8 mouse cellular contexts compared by ENCODE assay signal in genomic region chr1:91366215-91367108, GRCm38 (mm10). TPM values are rescaled to one million over a fixed set of nuclear protein-coding genes. Genes with fewer than 3 reads are reported as not detected.
DNase-seq lines count a peak whose midpoint lies in the region; ATAC-seq lines count a peak whose summit lies in the region.

Erfe (plus strand) TSS chr1:91366430.

- H3K36me3 ChIP-seq in liver, embryonic 11.5 days (ENCODE audit: control insufficient read depth, insufficient read depth, low read length), result peaks cover 9% of the 10 kb centered on the region
- 0 out of 2 replicates have a peak, but pooled peaks cover 4% of the 10 kb centered on the region for H3K36me3 ChIP-seq in stomach, embryonic 16.5 days (ENCODE audit: control insufficient read depth, insufficient read depth, low read length)

- peak within 1 kb of the TSS; percentile 96 for H3K4me2 ChIP-seq in liver, embryonic 11.5 days
- peak within 1 kb of the TSS; percentile 99 for H3K4me2 ChIP-seq in stomach, embryonic 16.5 days (ENCODE audit: low read depth, low read length)

- peaks cover 4% of the 10 kb centered on the region; the same call in 1 of the 2 replicates for H3K27me3 ChIP-seq in liver, embryonic 11.5 days (replicated peaks; ENCODE audit: control insufficient read depth, insufficient read depth, low read length)
- H3K27me3 ChIP-seq in stomach, embryonic 16.5 days (ENCODE audit: control insufficient read depth, insufficient read depth, low read length), result no peaks in the 10 kb centered on the region

- H3K9ac ChIP-seq in liver, embryonic 11.5 days (ENCODE audit: low read depth, low read length), result peak within 1 kb of the TSS; percentile 80
- H3K9ac ChIP-seq in stomach, embryonic 16.5 days (ENCODE audit: low read length), result peak within 1 kb of the TSS; percentile 78

- H3K4me3 ChIP-seq in liver, embryonic 11.5 days (ENCODE audit: low read depth, low read length), result peak within 1 kb of the TSS; percentile 63
- H3K4me3 ChIP-seq in stomach, embryonic 16.5 days (replicated peaks; ENCODE audit: low read length), result peak within 1 kb of the TSS; percentile 56

- peak; percentile 32 for DNase-seq in layer of hippocampus, adult 11-12 months (ENCODE audit: low spot score)
- DNase-seq in layer of hippocampus, adult 8-10 months (ENCODE audit: low spot score in 2 of 2), result no peak
- DNase-seq in c-Kit-positive CD71-positive TER-119-positive erythroid progenitor cells, embryonic 14.5 days (ENCODE audit: low spot score), result peak; percentile 77
- peak; percentile 76 for DNase-seq in gastrocnemius, postnatal 14 days
- peak; percentile 85 for DNase-seq in liver, embryonic 11.5 days (ENCODE audit: low spot score)
- DNase-seq in naive thymus-derived CD4-positive, alpha-beta T cell, adult 2 months (ENCODE audit: low read depth), result peak; percentile 77

- H3K9me3 ChIP-seq in liver, embryonic 11.5 days (ENCODE audit: control insufficient read depth, low read length), result no peaks in the 10 kb centered on the region
- no peaks in the 10 kb centered on the region for H3K9me3 ChIP-seq in stomach, embryonic 16.5 days (replicated peaks; ENCODE audit: control insufficient read depth, low read length)

- H3K4me1 ChIP-seq in liver, embryonic 11.5 days (replicated peaks; ENCODE audit: control insufficient read depth, insufficient read depth, low read length), result peaks cover 17% of the 10 kb centered on the region
- peaks cover 4% of the 10 kb centered on the region; the same call in 1 of the 2 replicates for H3K4me1 ChIP-seq in stomach, embryonic 16.5 days (ENCODE audit: control insufficient read depth, insufficient read depth, low read length)

- WGBS in liver, embryonic 11.5 days, result under 1% methylated on average over 68 of the region's 68 CpGs
- WGBS in stomach, embryonic 16.5 days, result 1% methylated on average over 65 of the region's 68 CpGs

- peak; percentile 80 for ATAC-seq in inflammation-experienced regulatory T-cells, adult 6 months
- ATAC-seq in liver, embryonic 11.5 days (replicated peaks; ENCODE audit: low FRiP score), result peak; percentile 75
- peak; percentile 75 for ATAC-seq in stomach, embryonic 16.5 days (ENCODE audit: insufficient read depth, low FRiP score)

- intact Hi-C loops in gastrocnemius, postnatal 14 days (cut with DNase I; ENCODE audit: low total_unique reads), result no loop called here

- H3K27ac ChIP-seq in liver, embryonic 11.5 days (ENCODE audit: low read depth, low read length), result 0 out of 2 replicates have a peak within 1 kb of the TSS, but pooled peaks have one; percentile 17
- H3K27ac ChIP-seq in stomach, embryonic 16.5 days (ENCODE audit: low read length), result peak within 1 kb of the TSS; percentile 60

RNA-seq across cellular contexts. Expression of gene Erfe, which starts in this region (rescaled TPM):
- not detected for total RNA-seq in layer of hippocampus, adult 8-10 months (2022)
- 1 to 10 TPM; 2.0 to 2.6 TPM for total RNA-seq in gastrocnemius, postnatal 14 days (2021)
- not detected for polyA plus RNA-seq in inflammation-experienced regulatory T-cells, adult 6 months (2017; shearing (Covaris generic))
- 3.1 and 4.1 TPM in 2 replicates for polyA plus RNA-seq in liver, embryonic 11.5 days (2014; fragmentation: Nextera tagmentation; extraction: Ambion mirVana)
- 2.1 and 3.6 TPM in 2 replicates for polyA plus RNA-seq in stomach, embryonic 16.5 days (2015; fragmentation: Nextera tagmentation; extraction: Ambion mirVana)

Comparison
In these comparisons a context has a peak if more than half of its experiments do, and no peak if none do; other contexts are left out.
1. DNase-seq: peak in layer of hippocampus, adult 11-12 months (single experiment), c-Kit-positive CD71-positive TER-119-positive erythroid progenitor cells, embryonic 14.5 days (single experiment), gastrocnemius, postnatal 14 days (single experiment), liver, embryonic 11.5 days (single experiment) and naive thymus-derived CD4-positive, alpha-beta T cell, adult 2 months (single experiment); none in layer of hippocampus, adult 8-10 months (0 of 2).
2. Peak in ATAC-seq in inflammation-experienced regulatory T-cells, adult 6 months; RNA of the gene not detected or under 1 TPM.
3. Peak in every context shown above with its lines, with median percentiles within 50 percentile points of each other: ATAC-seq.